Mouse (Mus musculus) hindbrain, embryonic 11.5 days (tissue): Measurements from ENCODE around the gene Zfp941. TPM values are rescaled to one million over a fixed set of nuclear protein-coding genes. Genes with fewer than 3 reads are reported as not detected.
A peak's percentile ranks its signal among the peaks of the same experiment; 100 is the strongest.

Experiments
- ATAC-seq: fragments of 200-750 bp; cut with Nextera tagmentation; 2 replicates; pipeline ENCODE4 v1.8.0; 2017; ENCODE audit warnings: mild to moderate bottlenecking, moderate TSS enrichment, moderate library complexity; ENCODE audit not compliant: low FRiP score
- DNase-seq: peaks from one replicate; pipeline ENCODE4 v3.0.0-alpha.2; 2015; ENCODE audit warnings: low spot score
- H3K27ac ChIP-seq: fragments of 300-500 bp; sonication (generic); 2 replicates; pipeline ENCODE4 v1.5.1; 2014; ENCODE audit warnings: mild to moderate bottlenecking, low read depth, low read length
- H3K27me3 ChIP-seq: fragments of 300-500 bp; sonication (generic); 2 replicates; pipeline ENCODE4 v1.6.1; 2014; ENCODE audit warnings: mild to moderate bottlenecking, low read length, moderate library complexity, mixed read lengths; ENCODE audit not compliant: control insufficient read depth, insufficient read depth
- H3K36me3 ChIP-seq: fragments of 300-500 bp; sonication (generic); 2 replicates; pipeline ENCODE4 v1.6.1; 2014; ENCODE audit warnings: mild to moderate bottlenecking, low read length, moderate library complexity, mixed read lengths; ENCODE audit not compliant: control insufficient read depth, insufficient read depth
- H3K4me1 ChIP-seq: fragments of 300-500 bp; sonication (generic); replicated peaks from 2 replicates; pipeline ENCODE4 v1.6.1; 2014; ENCODE audit warnings: low read length, mixed read lengths; ENCODE audit not compliant: control insufficient read depth, insufficient read depth
- H3K4me2 ChIP-seq: fragments of 300-500 bp; sonication (generic); replicated peaks from 2 replicates; pipeline ENCODE4 v1.6.1; 2014; ENCODE audit warnings: mild to moderate bottlenecking, low read depth, low read length
- H3K4me3 ChIP-seq: fragments of 300-500 bp; sonication (generic); 2 replicates; pipeline ENCODE4 v1.5.1; 2014; ENCODE audit warnings: low read depth, low read length
- H3K9ac ChIP-seq: fragments of 300-500 bp; sonication (generic); 2 replicates; pipeline ENCODE4 v1.6.1; 2014; ENCODE audit warnings: low read depth, low read length
- H3K9me3 ChIP-seq: fragments of 300-500 bp; sonication (generic); 2 replicates; pipeline ENCODE4 v1.6.1; 2016; ENCODE audit warnings: low read length; ENCODE audit not compliant: control insufficient read depth
- WGBS: fragments of 180-500 bp; shearing (Covaris S2); extraction: QIAGEN DNeasy Blood & Tissue Kit; methylation state at CpG from one replicate; pipeline ENCODE4 v1.1.7; 2014; 5-methylcytosine and 5-hydroxymethylcytosine counted together
- polyA plus RNA-seq: library from polyadenylated mRNA; unstranded; fragments of >200 nt; fragmentation: Nextera tagmentation; extraction: Ambion mirVana; gene quantifications from 2 replicates; pipeline ENCODE4 v1.2.1, GENCODE M21; 2014

Gene Zfp941
- polyA plus RNA-seq, 1 experiment from 2014 or later, result 8.1 TPM

DNA sequence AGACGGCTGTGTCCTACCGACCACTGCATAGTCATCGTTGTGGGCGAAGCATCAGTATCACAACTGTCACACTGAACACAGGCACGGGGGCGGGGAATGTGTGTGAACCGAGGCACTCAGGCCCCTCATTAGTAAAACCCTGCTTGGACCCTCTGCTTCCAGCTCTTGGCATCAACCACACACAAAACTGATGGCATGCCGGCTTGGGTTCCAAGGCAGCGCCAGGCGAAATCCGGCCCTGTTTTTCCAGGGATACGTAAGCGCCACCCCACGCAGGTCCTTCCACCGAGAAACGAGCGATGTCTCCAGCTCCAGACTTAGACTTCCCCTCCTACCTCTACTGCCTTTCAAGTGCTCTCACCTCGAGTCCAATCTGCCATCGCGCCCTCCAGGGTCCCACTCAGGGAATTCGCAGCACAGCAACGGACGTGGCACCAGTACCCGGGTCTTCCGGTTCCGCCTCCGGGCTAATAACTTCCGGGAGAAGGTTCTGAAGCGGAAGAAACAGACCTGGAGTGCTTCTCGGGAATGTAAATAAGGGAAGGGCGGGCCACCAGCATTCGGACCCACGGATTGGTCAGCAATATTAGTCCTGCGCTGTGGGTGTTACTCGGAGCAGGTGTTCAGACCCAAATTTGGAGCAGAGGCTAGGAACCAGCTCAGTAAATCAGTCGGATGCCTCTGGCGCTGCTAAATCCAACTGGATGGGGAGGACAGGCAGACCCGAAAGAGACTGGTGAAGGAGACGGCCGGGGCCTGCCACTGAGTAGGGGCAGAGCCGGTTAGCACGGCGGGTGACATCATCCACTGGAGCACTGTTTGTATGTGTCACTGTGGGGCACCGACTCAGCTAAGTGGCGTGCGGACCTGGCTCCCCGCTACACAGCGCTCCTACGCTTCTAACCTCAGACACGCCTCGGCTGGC is 34.1 kb upstream of the Zfp941 start, which contains the start of gene Gm45785:
TSS of gene Gm45785 (minus strand) at position 472 of the 925 bp plus-strand sequence.
- H3K4me1 ChIP-seq, result peaks cover 8% of the 10 kb centered on the region
- no peaks in the 10 kb centered on the region for H3K36me3 ChIP-seq
- ATAC-seq (peak; percentile 80), DNase-seq (peak; percentile 90)
- H3K27me3 ChIP-seq, result no peaks in the 10 kb centered on the region
- peak within 1 kb of the TSS; percentile 92 for H3K4me2 ChIP-seq
- peak within 1 kb of the TSS; percentile 73 for H3K27ac ChIP-seq
- 2% methylated on average over 51 of the region's 51 CpGs for WGBS
- no peaks in the 10 kb centered on the region for H3K9me3 ChIP-seq
- peak within 1 kb of the TSS; percentile 80 for H3K4me3 ChIP-seq
- peak within 1 kb of the TSS; percentile 88 for H3K9ac ChIP-seq

DNA sequence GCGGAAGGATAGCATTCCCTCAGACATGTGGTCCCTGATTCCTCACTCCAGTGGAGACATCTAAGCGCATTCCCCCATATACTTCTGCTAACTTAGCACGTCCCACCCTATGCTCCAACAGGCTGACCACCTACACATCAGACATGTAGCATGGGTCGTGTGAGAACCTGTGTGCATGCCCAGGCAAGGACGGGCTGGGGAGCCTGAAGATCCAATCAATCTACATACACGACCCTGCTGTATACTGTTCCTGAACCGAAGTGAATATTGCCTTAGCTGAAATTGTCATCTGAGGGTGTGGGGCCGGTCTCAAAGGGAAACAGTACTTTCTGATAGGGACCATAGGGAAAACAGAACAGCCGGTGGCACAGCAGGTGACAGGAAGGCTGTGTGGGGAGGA is 33.2 kb upstream of the Zfp941 start:
- H3K27me3 ChIP-seq, result no peaks in the 10 kb centered on the region
- H3K4me1 ChIP-seq, result peaks cover 8% of the 10 kb centered on the region
- peak overlapping the region; percentile 92 for H3K4me2 ChIP-seq
- 75% methylated on average over 9 of the region's 9 CpGs for WGBS
- no peaks in the 10 kb centered on the region for H3K36me3 ChIP-seq
- no peak overlapping the region for H3K27ac ChIP-seq
- DNase-seq (no peak), ATAC-seq (no peak)
- no peaks in the 10 kb centered on the region for H3K9me3 ChIP-seq
- H3K9ac ChIP-seq, result peak overlapping the region; percentile 32; the same call in 1 of the 2 replicates
- peak overlapping the region; percentile 80 for H3K4me3 ChIP-seq

DNA sequence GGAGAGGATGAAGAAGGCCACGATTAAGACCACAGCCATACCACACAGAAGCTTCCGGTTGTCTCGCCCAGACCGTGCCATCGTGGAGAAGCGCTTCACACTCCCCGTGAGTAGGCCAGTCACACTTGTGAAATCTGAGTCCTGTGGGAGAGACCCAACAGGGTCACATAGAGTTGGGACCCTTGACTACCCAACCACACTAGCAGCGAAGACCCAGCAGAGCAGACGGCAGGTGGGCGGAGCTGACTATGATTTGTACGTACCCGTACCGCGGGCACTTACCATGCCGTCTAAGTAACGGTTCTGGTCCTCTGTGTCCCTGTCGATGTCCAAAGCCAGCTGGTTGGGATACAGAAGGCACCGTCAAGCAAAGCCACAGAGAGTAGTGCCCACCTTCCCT is 32.5 kb upstream of the Zfp941 start:
- H3K36me3 ChIP-seq, result no peaks in the 10 kb centered on the region
- H3K4me3 ChIP-seq, result no peak overlapping the region
- peaks cover 8% of the 10 kb centered on the region for H3K4me1 ChIP-seq
- ATAC-seq, result no peak
- WGBS, result 95% methylated on average over 18 of the region's 18 CpGs
- no peak overlapping the region for H3K27ac ChIP-seq
- H3K9me3 ChIP-seq, result no peaks in the 10 kb centered on the region
- H3K4me2 ChIP-seq, result no peak overlapping the region
- H3K9ac ChIP-seq, result no peak overlapping the region
- DNase-seq, result no peak
- no peaks in the 10 kb centered on the region for H3K27me3 ChIP-seq

DNA sequence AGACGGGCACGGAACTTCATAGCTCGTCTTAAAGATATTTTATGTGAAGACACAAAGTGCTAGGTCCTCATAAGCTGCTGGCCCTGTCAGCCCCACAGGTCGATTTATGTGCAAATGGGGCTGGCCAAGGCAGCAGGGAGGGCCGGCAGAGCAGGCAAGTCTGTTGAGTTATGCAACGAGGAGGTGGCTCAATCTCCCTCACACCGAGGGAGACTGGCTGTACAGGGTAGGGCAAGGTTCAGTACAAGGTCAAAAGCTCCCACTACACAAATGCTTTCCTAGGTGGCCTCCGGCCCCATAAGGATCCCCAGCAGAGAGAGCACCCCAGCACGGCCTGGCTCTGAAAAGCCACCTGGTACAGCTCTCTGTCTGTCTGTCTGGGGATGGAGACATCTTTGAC is 31.4 kb upstream of the Zfp941 start:
- ATAC-seq, result no peak
- Histone ChIP-seq H3K9ac (no peak overlapping the region), H3K4me1 (peaks cover 8% of the 10 kb centered on the region)

DNA sequence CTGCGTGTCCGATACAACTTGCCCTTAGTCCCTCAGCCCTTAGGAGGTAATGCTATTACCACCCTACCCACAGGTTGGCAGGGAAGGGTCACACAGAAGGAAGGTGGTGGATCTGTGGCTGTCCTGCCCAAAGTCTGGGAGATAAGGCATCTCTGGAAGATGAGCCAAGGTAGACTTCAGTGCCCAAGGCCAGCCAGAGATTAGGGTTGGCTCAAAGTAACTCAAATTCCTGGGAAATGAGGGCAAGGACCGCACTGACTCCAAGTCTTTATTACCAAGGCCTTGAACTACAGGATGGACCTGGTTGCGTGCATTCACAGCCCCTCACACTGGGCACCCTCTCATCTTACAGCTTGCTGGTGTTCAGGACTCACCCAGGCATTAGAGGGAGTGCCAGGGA is 29.9 kb upstream of the Zfp941 start:
- H3K27ac ChIP-seq, result no peak overlapping the region
- no peaks in the 10 kb centered on the region for H3K27me3 ChIP-seq
- H3K4me3 ChIP-seq, result no peak overlapping the region
- H3K9ac ChIP-seq, result no peak overlapping the region
- no peaks in the 10 kb centered on the region for H3K9me3 ChIP-seq
- no peaks in the 10 kb centered on the region for H3K36me3 ChIP-seq
- WGBS, result 95% methylated on average over 4 of the region's 4 CpGs
- ATAC-seq, result no peak
- DNase-seq, result no peak
- H3K4me2 ChIP-seq, result no peak overlapping the region
- H3K4me1 ChIP-seq, result peaks cover 3% of the 10 kb centered on the region; the same call in 1 of the 2 replicates

More for the DNA sequence above, 31.4 kb upstream of the Zfp941 start:
- Histone ChIP-seq H3K27me3 (no peaks in the 10 kb centered on the region), H3K9me3 (no peaks in the 10 kb centered on the region), H3K4me2 (no peak overlapping the region), H3K4me3 (no peak overlapping the region), H3K36me3 (no peaks in the 10 kb centered on the region), H3K27ac (no peak overlapping the region)
- DNase-seq, result no peak
- WGBS, result 91% methylated on average over 9 of the region's 9 CpGs

DNA sequence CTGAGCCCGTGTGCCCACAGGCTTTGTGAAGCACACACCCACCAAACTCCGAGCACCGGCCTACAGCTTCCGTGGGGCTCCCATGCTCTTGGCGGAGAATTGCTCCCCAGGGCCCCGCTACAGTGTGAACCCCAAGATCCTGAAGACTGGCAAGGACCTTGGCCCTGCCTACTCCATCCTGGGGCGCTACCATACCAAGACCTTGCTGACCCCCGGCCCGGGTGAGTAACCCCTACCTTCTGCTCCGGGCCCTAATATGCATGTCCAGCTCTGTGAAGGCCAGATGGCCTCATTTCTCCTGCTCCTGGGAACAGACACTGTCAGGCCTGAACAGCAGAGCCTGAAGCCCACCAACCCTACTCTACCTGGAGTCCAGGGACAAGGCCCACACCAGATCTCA is 26.6 kb upstream of the Zfp941 start:
- no peaks in the 10 kb centered on the region for H3K27me3 ChIP-seq
- no peak for DNase-seq
- no peaks in the 10 kb centered on the region for H3K36me3 ChIP-seq
- no peak for ATAC-seq
- no peaks in the 10 kb centered on the region for H3K9me3 ChIP-seq
- 90% methylated on average over 10 of the region's 10 CpGs for WGBS
- H3K4me1 ChIP-seq, result no peaks in the 10 kb centered on the region
- no peak overlapping the region for H3K27ac ChIP-seq
- no peak overlapping the region for H3K9ac ChIP-seq
- no peak overlapping the region for H3K4me3 ChIP-seq
- H3K4me2 ChIP-seq, result no peak overlapping the region

DNA sequence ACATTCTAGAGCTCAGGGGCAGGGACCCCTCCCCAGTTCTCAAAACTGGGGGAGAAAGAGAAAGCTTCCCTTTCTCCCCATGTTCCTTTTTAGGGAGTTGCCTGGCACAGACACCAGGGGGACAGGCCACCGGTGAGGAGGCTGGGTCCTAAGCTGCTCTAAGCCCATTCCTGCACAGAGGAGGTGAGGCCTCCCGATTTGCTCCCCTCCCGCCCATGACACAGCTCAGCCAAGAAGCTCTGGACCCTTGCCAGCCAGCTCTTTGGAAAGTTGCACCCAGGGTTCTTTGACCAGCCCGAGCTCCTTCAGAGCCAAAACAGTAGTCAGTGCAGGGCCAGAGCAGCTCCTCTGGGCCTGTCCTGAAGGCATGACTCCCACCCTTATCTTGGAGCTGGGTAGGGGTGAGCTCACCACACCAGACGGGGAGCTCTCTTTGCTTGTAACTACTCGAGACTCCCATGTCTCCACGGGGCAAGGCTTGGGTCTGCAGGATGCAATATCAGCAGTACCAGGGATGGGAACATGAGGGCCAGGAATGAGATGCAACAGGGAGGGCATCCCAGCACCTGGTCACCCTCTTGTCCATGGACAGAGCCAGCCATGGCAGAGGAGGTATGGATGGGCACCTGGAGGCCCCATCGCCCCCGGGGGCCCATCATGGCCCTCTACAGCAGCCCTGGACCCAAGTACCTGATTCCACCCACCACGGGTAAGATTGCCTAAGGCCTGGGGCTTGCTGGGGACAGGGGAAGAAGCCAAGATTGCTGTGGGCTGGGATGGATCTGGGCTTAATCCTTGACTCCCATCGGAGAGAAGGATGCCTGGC is 26.0 kb upstream of the Zfp941 start, which contains the start of gene Odf3:
TSS of gene Odf3 (plus strand) at position 51 of the 826 bp plus-strand sequence.
- Histone ChIP-seq H3K4me1 (no peaks in the 10 kb centered on the region), H3K4me2 (no peak within 1 kb of the TSS), H3K36me3 (no peaks in the 10 kb centered on the region), H3K9me3 (no peaks in the 10 kb centered on the region), H3K27me3 (no peaks in the 10 kb centered on the region; the same call in 1 of the 2 replicates), H3K27ac (no peak within 1 kb of the TSS), H3K4me3 (no peak within 1 kb of the TSS), H3K9ac (no peak within 1 kb of the TSS)
- DNase-seq (no peak), ATAC-seq (no peak)
- 83% methylated on average over 11 of the region's 11 CpGs for WGBS

DNA sequence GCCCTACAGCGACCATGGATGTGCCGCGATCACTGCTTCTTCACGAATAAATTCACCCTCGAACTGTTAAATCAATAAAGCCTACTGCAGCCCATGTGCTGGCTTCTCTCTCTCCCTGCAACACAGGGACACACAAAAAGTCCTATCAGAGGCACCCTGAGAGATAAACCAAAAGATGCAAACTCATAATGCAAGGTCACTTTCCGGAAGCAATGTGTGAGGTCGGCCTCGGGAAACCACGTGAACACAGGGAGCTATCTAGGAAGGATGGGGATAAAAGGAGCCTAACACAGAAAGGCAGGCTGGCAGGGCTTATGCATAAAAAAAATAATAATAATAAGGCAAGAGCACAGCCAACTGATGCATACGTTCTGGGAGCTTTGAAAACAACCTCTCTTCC is 24.7 kb upstream of the Zfp941 start:
- no peaks in the 10 kb centered on the region for H3K36me3 ChIP-seq
- no peaks in the 10 kb centered on the region; the same call in 1 of the 2 replicates for H3K27me3 ChIP-seq
- no peak for DNase-seq
- no peak overlapping the region for H3K4me2 ChIP-seq
- no peaks in the 10 kb centered on the region for H3K9me3 ChIP-seq
- H3K4me1 ChIP-seq, result no peaks in the 10 kb centered on the region
- 88% methylated on average over 10 of the region's 10 CpGs for WGBS
- H3K9ac ChIP-seq, result no peak overlapping the region
- no peak for ATAC-seq
- H3K4me3 ChIP-seq, result no peak overlapping the region
- no peak overlapping the region for H3K27ac ChIP-seq
